Mouse (Mus musculus) liver, postnatal 0 days (tissue): ENCODE data around the gene Klrb1a. TPM values are rescaled to one million over a fixed set of nuclear protein-coding genes. Genes with fewer than 3 reads are reported as not detected.

Experiments
- ATAC-seq: fragments of 200-750 bp; cut with Nextera tagmentation; 2 replicates; pipeline ENCODE4 v1.8.0; 2017; ENCODE audit warnings: mild to moderate bottlenecking, moderate library complexity
- DNase-seq: peaks from one replicate; pipeline ENCODE4 v3.0.0-alpha.2; 2016
- H3K27ac ChIP-seq: fragments of 300-500 bp; sonication (generic); 2 replicates; pipeline ENCODE4 v1.5.1; 2014; ENCODE audit warnings: antibody characterized with exemption, moderate library complexity, mild to moderate bottlenecking, low read depth
- H3K27me3 ChIP-seq: fragments of 300-500 bp; sonication (generic); 2 replicates; pipeline ENCODE4 v1.6.1; 2014; ENCODE audit warnings: low read length, control low read depth, mixed read lengths; ENCODE audit not compliant: insufficient read depth
- H3K36me3 ChIP-seq: fragments of 300-500 bp; sonication (generic); replicated peaks from 2 replicates; pipeline ENCODE4 v1.6.1; 2014; ENCODE audit warnings: mild to moderate bottlenecking, control low read depth, low read length, moderate library complexity, mixed read lengths; ENCODE audit not compliant: insufficient read depth
- H3K4me1 ChIP-seq: fragments of 300-500 bp; sonication (generic); 2 replicates; pipeline ENCODE4 v1.6.1; 2014; ENCODE audit warnings: antibody characterized with exemption, mild to moderate bottlenecking, control low read depth; ENCODE audit not compliant: insufficient read depth
- H3K4me2 ChIP-seq: fragments of 300-500 bp; sonication (generic); 2 replicates; pipeline ENCODE4 v1.6.1; 2014; ENCODE audit warnings: low read depth, mild to moderate bottlenecking, low read length, moderate library complexity, mixed read lengths
- H3K4me3 ChIP-seq: fragments of 300-500 bp; sonication (generic); 2 replicates; pipeline ENCODE4 v1.5.1; 2014; ENCODE audit warnings: low read depth, low read length
- H3K9ac ChIP-seq: fragments of 300-500 bp; sonication (generic); replicated peaks from 2 replicates; pipeline ENCODE4 v1.6.1; 2014; ENCODE audit warnings: mild to moderate bottlenecking, moderate library complexity
- H3K9me3 ChIP-seq: fragments of 300-500 bp; sonication (generic); 2 replicates; pipeline ENCODE4 v1.6.1; 2016; ENCODE audit warnings: mild to moderate bottlenecking, control low read depth, low read length, mixed read lengths
- CTCF ChIP-seq: sonication (generic); IDR thresholded peaks from 2 replicates; pipeline ENCODE4 v1.5.1; 2016; ENCODE audit warnings: antibody characterized with exemption, low read depth
- EP300 ChIP-seq: IDR thresholded peaks from 2 replicates; pipeline ENCODE4 v1.6.1; 2016; ENCODE audit warnings: antibody characterized with exemption, low read depth, mild to moderate bottlenecking
- WGBS: fragments of 180-500 bp; shearing (Covaris S2); extraction: QIAGEN DNeasy Blood & Tissue Kit; methylation state at CpG from one replicate; pipeline ENCODE4 v1.1.7; 2014; ENCODE audit not compliant: insufficient replicate concordance; 5-methylcytosine and 5-hydroxymethylcytosine counted together
- polyA plus RNA-seq: library from polyadenylated mRNA; unstranded; fragments of >200 nt; fragmentation: Nextera tagmentation; extraction: Ambion mirVana; gene quantifications from 2 replicates; pipeline ENCODE4 v1.2.1, GENCODE M21; 2015

Gene Klrb1a
- polyA plus RNA-seq, 1 experiment from 2014 or later, result 0.15 TPM

DNA sequence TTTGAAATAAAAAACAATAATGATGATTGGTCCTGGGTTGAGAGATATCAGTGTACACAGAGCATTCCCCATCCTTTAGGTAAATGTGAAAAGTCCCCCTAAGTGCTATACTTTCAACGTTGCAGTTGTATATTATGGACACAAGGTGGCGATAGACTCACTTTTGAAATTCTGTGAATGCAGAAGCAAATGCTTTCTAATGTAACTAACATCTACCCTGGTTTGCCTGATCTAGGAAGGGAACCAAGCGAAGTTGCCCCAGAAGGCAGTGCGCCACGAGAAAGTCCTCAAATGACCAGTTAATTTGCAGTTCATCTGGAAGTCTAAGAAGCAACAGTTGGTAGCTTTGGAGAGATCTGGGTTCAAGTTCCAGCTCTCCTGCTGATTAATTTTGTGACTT, 18.8 kb downstream of the Klrb1a start:
- DNase-seq (no peak), ATAC-seq (peak; percentile 36; the same call in 1 of the 2 replicates)
- H3K4me2 ChIP-seq, result no peak overlapping the region
- H3K27ac ChIP-seq, result no peak overlapping the region
- no peaks in the 10 kb centered on the region for H3K36me3 ChIP-seq
- 19% methylated on average over 5 of the region's 5 CpGs for WGBS
- no peaks in the 10 kb centered on the region for H3K27me3 ChIP-seq
- H3K4me1 ChIP-seq, result no peaks in the 10 kb centered on the region
- H3K9me3 ChIP-seq, result no peaks in the 10 kb centered on the region
- TF ChIP-seq EP300, result no peak
- TF ChIP-seq CTCF, result peak; percentile 83
- no peak overlapping the region for H3K9ac ChIP-seq
- H3K4me3 ChIP-seq, result no peak overlapping the region

DNA sequence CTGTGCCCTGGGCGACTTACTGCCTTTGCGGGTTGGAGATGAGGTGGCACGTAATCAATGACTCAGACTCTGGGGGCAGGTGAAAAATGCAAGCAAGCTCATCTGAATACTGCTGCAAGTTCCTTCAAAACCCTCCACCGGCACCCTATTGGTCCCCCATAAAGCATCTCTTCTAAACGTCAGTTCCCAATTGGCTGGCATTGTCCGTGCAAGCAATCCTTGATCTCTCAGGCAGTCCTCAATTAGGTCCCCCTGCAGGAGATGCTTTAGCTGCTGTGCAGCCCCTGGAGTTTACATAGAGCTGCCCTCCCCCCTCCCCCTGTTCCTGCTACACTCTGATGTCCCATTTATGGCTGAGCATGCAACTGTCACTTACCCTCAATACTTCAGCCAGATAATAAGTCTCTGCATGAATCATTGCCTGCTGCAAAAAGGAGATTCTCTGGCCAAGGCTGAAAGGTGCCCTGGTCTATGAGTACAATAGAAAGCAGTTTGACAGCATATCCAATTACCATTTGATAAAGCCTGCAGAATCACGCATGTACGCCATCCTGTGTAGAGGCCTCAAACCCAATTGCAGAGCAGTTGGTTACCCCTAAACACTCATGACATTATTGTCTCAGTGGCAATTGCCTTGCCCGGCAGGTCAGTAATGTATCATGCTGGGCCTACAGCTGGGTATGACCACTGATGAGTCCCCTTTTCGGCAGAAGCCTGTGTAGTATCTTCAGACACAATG, 20.7 kb downstream of the Klrb1a start:
- no peak overlapping the region for H3K4me3 ChIP-seq
- H3K27me3 ChIP-seq, result no peaks in the 10 kb centered on the region
- H3K4me2 ChIP-seq, result no peak overlapping the region
- no peak for ATAC-seq
- no peaks in the 10 kb centered on the region for H3K9me3 ChIP-seq
- TF ChIP-seq EP300, result no peak
- TF ChIP-seq CTCF, result no peak
- no peaks in the 10 kb centered on the region for H3K36me3 ChIP-seq
- H3K27ac ChIP-seq, result no peak overlapping the region
- H3K4me1 ChIP-seq, result 0 out of 2 replicates have a peak, but pooled peaks cover 3% of the 10 kb centered on the region
- no peak overlapping the region for H3K9ac ChIP-seq
- DNase-seq, result no peak
- WGBS, result 63% methylated on average over 10 of the region's 10 CpGs

DNA sequence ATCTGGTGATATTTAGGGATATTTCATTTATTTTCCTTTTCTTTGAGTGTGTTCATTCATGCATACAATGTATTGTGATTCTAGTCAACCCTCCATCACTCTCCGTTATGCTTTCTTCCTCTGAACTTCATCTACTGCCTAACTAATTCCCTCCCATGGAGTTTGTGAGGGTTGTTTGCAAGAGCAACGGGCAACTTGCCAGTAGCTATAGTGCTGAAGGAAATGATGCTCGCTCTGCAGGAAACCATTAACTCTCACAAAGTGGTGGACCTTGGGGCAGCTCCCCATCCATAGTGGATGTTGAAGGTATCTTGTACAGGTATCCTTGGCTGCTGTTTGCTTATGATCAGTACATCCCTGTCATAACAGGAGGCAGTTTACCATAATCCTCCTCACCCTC, 21.3 kb downstream of the Klrb1a start:
- Histone ChIP-seq H3K4me1 (0 out of 2 replicates have a peak, but pooled peaks cover 3% of the 10 kb centered on the region), H3K27me3 (no peaks in the 10 kb centered on the region), H3K4me3 (no peak overlapping the region), H3K4me2 (no peak overlapping the region), H3K9ac (no peak overlapping the region), H3K27ac (no peak overlapping the region), H3K9me3 (no peaks in the 10 kb centered on the region), H3K36me3 (no peaks in the 10 kb centered on the region)
- ATAC-seq, result no peak
- 28% methylated on average over 3 of the region's 3 CpGs for WGBS
- DNase-seq, result no peak
- TF ChIP-seq EP300 (no peak), CTCF (no peak)

DNA sequence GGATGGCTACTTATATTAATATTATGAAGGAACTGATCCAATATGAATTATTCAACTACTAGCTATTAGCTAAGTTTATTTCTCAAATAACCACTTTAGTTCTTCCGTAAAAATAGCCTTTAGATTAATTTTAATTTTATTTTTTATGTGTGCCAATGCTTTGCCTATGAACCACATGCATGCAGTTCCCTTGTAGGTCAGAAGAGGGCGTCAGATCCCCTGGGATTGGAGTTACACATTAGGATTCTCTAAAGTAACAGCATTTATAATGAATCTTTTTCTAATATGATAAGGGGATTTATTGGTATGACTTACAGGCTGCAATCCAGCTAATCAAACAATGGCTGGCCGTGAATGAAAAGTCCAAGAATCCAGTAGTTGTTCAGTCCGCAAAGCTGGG, 23.8 kb downstream of the Klrb1a start:
- no peak for ATAC-seq
- no peak overlapping the region for H3K4me3 ChIP-seq
- WGBS, result 61% methylated on average over 4 of the region's 4 CpGs

DNA sequence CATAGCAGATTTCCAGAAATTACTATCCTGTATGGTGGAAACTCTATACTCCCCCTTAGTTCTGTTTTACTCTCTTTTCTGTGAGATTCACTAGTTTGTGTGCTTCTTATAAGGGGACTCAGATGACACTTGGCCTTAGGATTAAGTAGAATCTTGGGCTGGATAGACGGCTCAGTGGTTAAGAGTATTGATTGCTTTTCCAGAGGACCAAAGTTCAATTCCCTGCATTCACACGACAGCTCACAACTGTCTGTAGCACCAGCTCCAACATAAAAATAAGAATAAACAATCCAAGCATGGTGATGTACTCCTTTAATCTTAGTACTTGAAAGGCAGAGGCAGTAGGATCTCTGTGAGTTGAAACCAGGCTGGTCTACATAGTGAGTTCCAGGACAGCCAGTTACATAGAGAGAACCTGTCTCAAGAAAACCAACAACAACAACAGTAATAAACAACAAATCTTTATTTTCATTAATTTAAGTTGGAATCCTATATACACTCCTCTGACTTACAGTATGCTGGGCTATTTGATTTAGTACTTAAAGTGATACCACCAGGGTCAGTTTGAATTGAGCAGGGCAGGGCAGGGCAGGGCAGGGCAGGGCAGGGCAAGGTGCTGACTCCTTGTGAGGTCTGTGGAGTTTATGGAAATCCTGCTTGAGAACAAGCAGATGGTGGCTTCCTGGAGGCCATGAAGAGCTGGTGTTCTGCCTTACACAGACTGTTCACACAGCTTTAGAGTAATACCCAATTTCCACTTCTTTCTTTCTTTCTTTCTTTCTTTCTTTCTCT, 24.9 kb downstream of the Klrb1a start:
- 0 out of 2 replicates have a peak, but pooled peaks cover 3% of the 10 kb centered on the region for H3K4me1 ChIP-seq
- no peaks in the 10 kb centered on the region for H3K27me3 ChIP-seq
- H3K4me3 ChIP-seq, result no peak overlapping the region
- H3K9ac ChIP-seq, result no peak overlapping the region
- DNase-seq, result no peak
- TF ChIP-seq EP300, result no peak
- TF ChIP-seq CTCF, result no peak
- H3K4me2 ChIP-seq, result no peak overlapping the region
- H3K27ac ChIP-seq, result peak overlapping the region; percentile 78
- no peaks in the 10 kb centered on the region for H3K9me3 ChIP-seq
- ATAC-seq, result no peak
- 59% methylated on average over 2 of the region's 2 CpGs for WGBS
- no peaks in the 10 kb centered on the region for H3K36me3 ChIP-seq

More for the DNA sequence above, 23.8 kb downstream of the Klrb1a start:
- no peak for DNase-seq
- Histone ChIP-seq H3K9me3 (no peaks in the 10 kb centered on the region), H3K27me3 (no peaks in the 10 kb centered on the region), H3K4me1 (0 out of 2 replicates have a peak, but pooled peaks cover 3% of the 10 kb centered on the region), H3K4me2 (no peak overlapping the region), H3K36me3 (no peaks in the 10 kb centered on the region), H3K27ac (no peak overlapping the region), H3K9ac (no peak overlapping the region)
- TF ChIP-seq CTCF (peak; percentile 59), EP300 (no peak)

DNA sequence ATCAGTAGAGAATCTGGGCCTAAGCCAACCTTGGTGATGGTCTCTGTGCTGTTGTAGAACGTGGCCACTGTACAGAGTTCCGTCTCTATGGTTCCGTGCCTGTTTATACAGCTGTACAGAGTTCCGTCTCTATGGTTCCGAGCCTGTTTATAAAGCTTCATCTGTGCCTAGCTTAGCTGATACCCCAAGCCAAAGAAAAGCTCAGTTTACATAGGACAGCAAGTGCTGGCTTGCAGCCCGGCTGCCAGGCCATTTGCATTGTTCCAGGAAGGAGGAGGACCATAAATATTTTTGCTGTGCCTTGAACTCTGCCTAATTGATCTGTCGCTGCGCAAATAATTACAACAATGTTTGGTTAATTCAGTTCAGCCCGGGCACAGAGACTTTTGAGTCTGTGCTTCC, 26.2 kb downstream of the Klrb1a start:
- Histone ChIP-seq H3K27ac (peak overlapping the region; percentile 78), H3K4me1 (0 out of 2 replicates have a peak, but pooled peaks cover 3% of the 10 kb centered on the region), H3K36me3 (no peaks in the 10 kb centered on the region), H3K9me3 (no peaks in the 10 kb centered on the region), H3K4me3 (no peak overlapping the region), H3K9ac (no peak overlapping the region), H3K4me2 (peak overlapping the region; percentile 8), H3K27me3 (no peaks in the 10 kb centered on the region)
- DNase-seq, result peak; percentile 74
- 36% methylated on average over 9 of the region's 9 CpGs for WGBS
- TF ChIP-seq CTCF (no peak), EP300 (peak; percentile 77)
- peak; percentile 97 for ATAC-seq
